Mouse (Mus musculus): ENCODE measurements at regions not wholly inside any gene's neighbourhood (a gene's known extent, or its start where the extent isn't known, plus 50 kb on each side); places are given as distances from the start of the nearest gene placed in this dataset.

GRCm38 (mm10) chr14:48942882-48943281 is 123.0 kb upstream of the Ap5m1 start:
- DNase-seq (ENCODE audit: extremely low read depth, low read depth) = no peak

- no peak for DNase-seq (ENCODE audit: extremely low read depth, low read depth)
Measured at GRCm38 (mm10) chr14:48930886-48931285, 135.0 kb upstream of the Ap5m1 start.

GRCm38 (mm10) chr14:48925870-48926269 is 140.0 kb upstream of the Ap5m1 start:
- no peak for DNase-seq (ENCODE audit: extremely low read depth, low read depth)

GRCm38 (mm10) chr14:48909420-48909819 is 156.5 kb upstream of the Ap5m1 start:
- DNase-seq (ENCODE audit: extremely low read depth, low read depth) = no peak

GRCm38 (mm10) chr14:48907991-48908698 is 157.8 kb upstream of the Ap5m1 start:
- DNase-seq (ENCODE audit: extremely low read depth, low read depth) = no peak

- DNase-seq (ENCODE audit: extremely low read depth, low read depth) = no peak
Measured at GRCm38 (mm10) chr14:48907403-48907973, 158.4 kb upstream of the Ap5m1 start.

- no peak for DNase-seq (ENCODE audit: extremely low read depth, low read depth)
Measured at GRCm38 (mm10) chr14:48906956-48907355, 158.9 kb upstream of the Ap5m1 start.

- no peak for DNase-seq (ENCODE audit: extremely low read depth, low read depth)
Measured at GRCm38 (mm10) chr14:48904576-48904975, 161.3 kb upstream of the Ap5m1 start.

GRCm38 (mm10) chr14:48903526-48903925 is 162.4 kb upstream of the Ap5m1 start:
- DNase-seq (ENCODE audit: extremely low read depth, low read depth) = no peak

GRCm38 (mm10) chr14:48900201-48900600 is 165.7 kb upstream of the Ap5m1 start:
- no peak for DNase-seq (ENCODE audit: extremely low read depth, low read depth)

GRCm38 (mm10) chr14:48897140-48897539 is 168.8 kb upstream of the Ap5m1 start:
- no peak for DNase-seq (ENCODE audit: extremely low read depth, low read depth)

- DNase-seq (ENCODE audit: extremely low read depth, low read depth) = no peak
Measured at GRCm38 (mm10) chr14:48896235-48896634, 169.7 kb upstream of the Ap5m1 start.

- no peak for DNase-seq (ENCODE audit: extremely low read depth, low read depth)
Measured at GRCm38 (mm10) chr14:48891216-48891615, 174.7 kb upstream of the Ap5m1 start.

GRCm38 (mm10) chr14:48888954-48889353 is 176.9 kb upstream of the Ap5m1 start:
- DNase-seq (ENCODE audit: extremely low read depth, low read depth) = no peak

GRCm38 (mm10) chr14:48880041-48880440 is 185.9 kb upstream of the Ap5m1 start:
- DNase-seq (ENCODE audit: extremely low read depth, low read depth) = no peak

GRCm38 (mm10) chr14:48877998-48878657 is 187.8 kb upstream of the Ap5m1 start:
- DNase-seq (ENCODE audit: extremely low read depth, low read depth) = no peak

GRCm38 (mm10) chr14:48871313-48871712 is 194.6 kb upstream of the Ap5m1 start:
- DNase-seq (ENCODE audit: extremely low read depth, low read depth) = no peak

- no peak for DNase-seq (ENCODE audit: extremely low read depth, low read depth)
Measured at GRCm38 (mm10) chr14:48869956-48870355, 195.9 kb upstream of the Ap5m1 start.

GRCm38 (mm10) chr14:48855453-48855852 is 181.8 kb upstream of the Otx2 start:
- DNase-seq (ENCODE audit: extremely low read depth, low read depth) = no peak

- DNase-seq (ENCODE audit: extremely low read depth, low read depth) = no peak
Measured at GRCm38 (mm10) chr14:48854188-48854924, 180.7 kb upstream of the Otx2 start.

GRCm38 (mm10) chr14:48853479-48854187 is 180.0 kb upstream of the Otx2 start:
- no peak for DNase-seq (ENCODE audit: extremely low read depth, low read depth)
